Mouse (Mus musculus): ENCODE measurements at regions not wholly inside any gene's neighbourhood (a gene's known extent, or its start where the extent isn't known, plus 50 kb on each side); places are given as distances from the start of the nearest gene placed in this dataset.
"Not testable (repeated sequence)": the region's sequence is repeated elsewhere in the genome, so short reads cannot be mapped to it uniquely, and the experiment has no call there.

DNA sequence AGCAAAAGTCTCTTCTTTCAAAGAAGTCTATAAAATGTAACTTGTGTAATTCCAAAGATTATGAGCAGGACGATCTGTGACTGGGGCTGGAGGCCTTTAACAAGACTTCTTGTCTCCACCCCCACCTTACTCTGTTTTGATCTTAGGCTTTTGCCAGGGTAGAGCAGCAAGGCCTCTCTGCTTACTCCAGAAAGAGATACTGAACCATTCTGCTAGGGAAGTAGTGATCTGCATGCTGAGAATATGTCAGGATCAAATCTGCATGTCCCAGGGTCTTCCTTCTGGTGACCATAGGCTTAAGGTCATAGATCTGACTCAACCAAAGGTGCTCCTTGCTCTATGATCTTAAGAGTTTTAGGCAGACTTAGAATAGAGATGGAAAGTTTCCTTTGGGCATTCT lies 298.4 kb downstream of the Ets1 start:
- in situ Hi-C loops (cut with MboI; ENCODE audit: low pct_unique_long_range_greater_than_20kb in 1 of 2, low sequenced_read_pairs in 2 of 2, unreplicated experiment in 1 of 2): no loop called here

DNA sequence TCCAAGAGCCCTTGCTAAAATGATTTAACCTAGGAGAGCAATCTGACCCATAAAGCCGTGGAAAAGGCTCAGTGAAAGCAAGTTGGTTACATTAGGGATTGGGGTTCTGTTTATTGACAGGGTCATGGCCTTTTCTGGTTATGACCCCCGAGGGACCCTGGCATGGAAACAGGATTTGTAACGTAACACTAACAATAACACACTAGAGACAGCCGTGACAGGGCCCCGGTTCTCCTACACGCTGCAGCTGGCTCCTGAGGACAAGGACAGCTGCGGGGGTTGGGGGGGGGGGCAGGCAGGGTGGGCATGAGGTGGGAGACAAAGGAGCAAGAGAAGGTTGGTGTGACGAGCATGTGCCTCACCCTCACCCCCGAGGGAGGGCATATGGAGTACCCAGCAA lies 300.4 kb downstream of the Ets1 start:
- in situ Hi-C loops (cut with MboI; ENCODE audit: low pct_unique_long_range_greater_than_20kb in 1 of 2, low sequenced_read_pairs in 2 of 2, unreplicated experiment in 1 of 2): no loop called here

DNA sequence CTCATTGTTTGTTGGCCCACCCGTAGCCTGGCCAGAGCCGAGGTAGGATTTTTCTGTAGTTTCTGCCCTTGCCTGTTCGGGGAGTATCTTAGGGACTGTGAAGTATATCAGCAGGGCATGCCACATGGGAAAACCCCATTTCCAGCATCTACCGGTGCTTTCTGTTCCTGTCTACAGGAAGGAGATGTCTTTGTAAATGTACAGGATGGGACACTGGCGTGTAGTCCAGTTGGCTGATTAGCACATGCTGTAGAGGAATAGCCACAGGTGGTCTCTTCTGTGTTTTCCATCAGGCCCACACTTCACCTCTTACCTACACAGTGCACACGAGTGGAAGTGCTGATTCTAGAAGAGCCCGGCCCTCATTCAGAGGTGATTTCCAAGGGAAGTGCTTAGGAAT lies 301.4 kb downstream of the Ets1 start:
- in situ Hi-C loops (cut with MboI; ENCODE audit: low pct_unique_long_range_greater_than_20kb in 1 of 2, low sequenced_read_pairs in 2 of 2, unreplicated experiment in 1 of 2): no loop called here

DNA sequence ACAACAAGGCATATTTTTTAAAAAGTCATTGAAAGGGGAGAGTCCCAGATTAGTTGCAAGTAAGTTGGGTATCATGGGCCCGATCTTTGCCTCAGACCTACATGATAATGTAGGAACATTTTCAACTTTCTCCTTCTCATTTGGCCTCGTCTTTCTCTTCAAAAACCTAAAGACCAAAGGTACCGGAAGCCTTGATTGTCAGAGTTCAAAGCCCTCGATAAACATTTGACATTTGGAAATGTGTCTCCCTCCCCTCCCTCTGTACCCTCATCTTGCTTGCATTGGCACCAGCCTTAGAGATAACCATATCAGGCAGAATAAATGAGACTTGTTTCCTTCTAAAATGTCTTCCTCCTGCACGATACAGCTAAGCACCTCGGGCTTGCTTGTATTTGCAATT lies 302.8 kb downstream of the Ets1 start:
- in situ Hi-C loops (cut with MboI; ENCODE audit: low pct_unique_long_range_greater_than_20kb in 1 of 2, low sequenced_read_pairs in 2 of 2, unreplicated experiment in 1 of 2): no loop called here

DNA sequence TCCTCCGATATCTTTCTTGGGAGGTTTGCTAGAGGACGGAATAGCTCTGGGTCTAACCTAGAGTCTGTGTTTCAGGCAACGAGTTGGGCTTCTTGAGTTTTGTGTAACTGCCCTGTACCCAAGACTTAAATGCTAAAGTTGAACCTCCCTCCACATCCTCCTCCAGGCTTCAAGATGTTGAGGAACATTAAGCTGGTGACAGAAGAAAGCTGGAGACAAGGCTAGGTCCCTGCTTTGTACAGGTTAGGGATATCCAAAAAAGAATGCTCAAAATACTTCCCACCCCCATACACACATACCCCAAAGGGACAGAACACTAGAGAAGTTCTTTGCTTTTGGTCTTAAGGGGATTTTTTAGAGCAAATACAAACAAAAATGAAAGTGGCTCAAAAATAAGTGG lies 303.6 kb downstream of the Ets1 start:
- in situ Hi-C loops (cut with MboI; ENCODE audit: low pct_unique_long_range_greater_than_20kb in 1 of 2, low sequenced_read_pairs in 2 of 2, unreplicated experiment in 1 of 2): loop anchor here (5.0 to 10.0 kb wide), 2 partner anchors 345 to 352 kb away; no protein-coding TSS in a partner anchor

DNA sequence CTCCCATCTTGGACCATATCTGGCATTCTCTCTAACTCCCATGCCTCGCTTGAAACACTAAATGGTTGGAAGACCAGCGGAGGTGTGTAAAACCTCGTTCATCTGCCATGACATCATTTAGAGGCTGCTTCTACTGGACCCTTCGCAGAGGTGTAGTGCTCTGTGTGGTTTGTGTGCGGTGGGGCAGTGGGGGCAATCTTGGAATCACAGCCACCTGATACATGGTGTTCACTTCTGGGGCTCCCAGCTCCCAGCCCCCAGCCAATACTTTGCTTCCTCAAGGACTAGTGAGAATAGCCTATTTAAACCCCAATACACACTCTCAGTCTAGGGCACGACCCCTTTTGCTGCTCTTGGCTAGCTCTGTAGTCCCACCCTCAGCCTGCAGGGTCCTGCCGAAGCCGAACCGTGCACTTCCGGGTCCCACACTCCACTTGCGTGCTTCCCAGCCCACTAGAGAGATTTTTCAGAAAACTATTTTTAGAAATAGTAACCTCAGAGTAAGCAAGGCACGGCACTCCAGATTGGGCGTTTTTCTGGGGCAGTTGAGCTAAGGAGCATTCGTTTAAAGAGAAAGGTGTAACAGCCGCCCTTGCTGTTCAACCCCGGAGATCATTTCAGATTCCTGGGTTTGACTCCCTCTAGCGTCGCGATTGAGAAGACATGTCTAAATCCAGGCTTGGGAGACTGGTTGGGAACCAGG lies 304.2 kb downstream of the Ets1 start:
- in situ Hi-C loops (cut with MboI; ENCODE audit: low pct_unique_long_range_greater_than_20kb in 1 of 2, low sequenced_read_pairs in 2 of 2, unreplicated experiment in 1 of 2): loop anchor here (5.0 to 10.0 kb wide), 2 partner anchors 345 to 353 kb away; no protein-coding TSS in a partner anchor

DNA sequence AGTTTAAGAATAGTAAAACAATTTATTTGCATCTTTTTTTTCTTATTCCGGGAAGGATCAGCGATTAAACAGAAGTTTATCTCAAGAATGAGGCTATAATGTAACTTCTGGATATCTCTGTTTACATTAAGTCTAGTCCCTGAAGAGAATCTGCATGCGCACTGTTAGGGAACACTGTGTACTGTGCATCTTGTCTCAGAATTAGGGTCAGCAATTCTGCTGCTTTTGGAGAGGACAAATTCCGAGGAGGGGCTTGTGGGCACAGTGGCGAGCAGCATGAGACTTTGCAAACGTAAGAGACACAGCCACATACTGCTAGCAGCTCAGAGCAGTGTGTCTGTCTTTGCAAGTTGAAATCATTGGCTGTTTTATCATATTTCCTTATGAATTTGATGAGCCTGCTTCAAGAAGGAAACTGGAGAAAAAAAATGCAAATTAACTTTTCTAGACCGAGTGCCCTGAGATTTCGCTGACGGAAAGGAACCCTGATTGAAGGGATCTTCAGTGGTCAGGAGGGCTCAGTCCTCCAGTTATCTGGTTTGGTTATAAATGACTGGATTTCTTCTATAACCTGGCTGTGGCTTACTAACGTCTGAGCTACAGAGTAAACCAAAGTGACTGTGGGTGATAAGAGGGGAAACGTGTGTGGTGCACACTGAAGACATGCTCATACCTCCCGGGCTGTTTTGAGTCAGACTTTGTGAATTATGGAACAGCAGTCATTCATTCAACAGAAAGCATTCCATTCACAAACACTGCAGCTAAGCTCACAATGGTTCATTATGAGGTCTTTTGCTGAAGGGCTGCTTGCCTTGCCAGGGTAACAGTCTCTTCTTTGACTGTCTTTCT lies 305.1 kb downstream of the Ets1 start:
- in situ Hi-C loops (cut with MboI; ENCODE audit: low pct_unique_long_range_greater_than_20kb in 1 of 2, low sequenced_read_pairs in 2 of 2, unreplicated experiment in 1 of 2): loop anchor here (5.0 to 10.0 kb wide), 2 partner anchors 346 to 354 kb away; no protein-coding TSS in a partner anchor

DNA sequence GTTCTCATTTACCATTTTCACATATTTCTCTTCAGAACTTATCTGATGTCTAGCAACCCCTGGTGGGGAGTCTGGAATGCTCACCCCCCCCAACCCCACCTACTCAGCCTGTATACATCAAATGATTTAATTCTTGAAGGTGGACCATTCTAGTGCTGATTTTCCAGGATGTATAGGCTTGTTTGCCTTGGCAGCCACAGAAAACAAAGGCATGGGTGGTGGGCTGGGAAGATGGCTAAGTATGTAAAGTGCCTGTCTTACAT lies 305.7 kb downstream of the Ets1 start:
- in situ Hi-C loops (cut with MboI; ENCODE audit: low pct_unique_long_range_greater_than_20kb in 1 of 2, low sequenced_read_pairs in 2 of 2, unreplicated experiment in 1 of 2): loop anchor here (5.0 to 10.0 kb wide), 2 partner anchors 347 to 354 kb away; no protein-coding TSS in a partner anchor

DNA sequence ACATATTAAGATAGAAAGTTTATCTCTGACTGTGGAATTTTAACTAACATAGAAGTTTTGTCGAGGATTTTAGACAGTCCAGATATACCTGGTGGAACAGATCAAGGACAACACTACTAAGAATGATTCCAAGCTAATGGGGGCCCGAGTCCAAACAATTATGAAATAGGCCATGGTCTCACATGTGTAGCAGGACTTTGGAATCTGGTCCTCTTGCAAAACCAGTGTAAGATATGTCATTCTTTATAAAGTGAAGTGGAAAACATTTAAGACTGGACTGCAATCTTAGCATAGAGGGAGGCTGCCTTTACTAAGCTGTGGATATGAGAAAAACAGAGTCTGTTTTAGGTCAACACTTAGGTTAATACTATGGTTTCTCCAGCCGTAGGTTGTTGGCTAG lies 311.2 kb downstream of the Ets1 start:
- in situ Hi-C loops (cut with MboI; ENCODE audit: low pct_unique_long_range_greater_than_20kb in 1 of 2, low sequenced_read_pairs in 2 of 2, unreplicated experiment in 1 of 2): loop anchor here in 1 of 2 experiments (10.0 kb wide), 1 partner anchor 352 kb away; no protein-coding TSS in a partner anchor

DNA sequence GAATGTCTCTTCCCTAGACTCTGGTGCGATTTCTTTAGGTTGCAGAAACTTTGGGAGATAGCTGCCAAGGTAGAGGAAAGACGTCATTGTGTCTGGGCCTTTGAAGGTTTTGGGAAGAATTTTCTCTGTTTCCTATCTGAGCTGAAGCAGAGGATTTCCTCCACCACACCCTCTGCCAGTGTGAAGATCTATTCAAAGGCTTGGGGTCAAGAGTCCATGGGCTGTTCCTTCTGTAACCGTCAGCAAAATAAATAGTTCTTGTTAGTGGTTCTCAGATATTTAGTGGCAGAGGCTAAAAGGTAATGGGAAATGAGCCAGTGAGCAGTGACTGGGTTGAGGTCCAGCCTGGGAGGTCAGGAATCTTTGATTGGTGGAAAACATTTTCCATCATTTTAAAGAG lies 313.0 kb downstream of the Ets1 start:
- in situ Hi-C loops (cut with MboI; ENCODE audit: low pct_unique_long_range_greater_than_20kb in 1 of 2, low sequenced_read_pairs in 2 of 2, unreplicated experiment in 1 of 2): loop anchor here in 1 of 2 experiments (10.0 kb wide), 1 partner anchor 354 kb away; no protein-coding TSS in a partner anchor

DNA sequence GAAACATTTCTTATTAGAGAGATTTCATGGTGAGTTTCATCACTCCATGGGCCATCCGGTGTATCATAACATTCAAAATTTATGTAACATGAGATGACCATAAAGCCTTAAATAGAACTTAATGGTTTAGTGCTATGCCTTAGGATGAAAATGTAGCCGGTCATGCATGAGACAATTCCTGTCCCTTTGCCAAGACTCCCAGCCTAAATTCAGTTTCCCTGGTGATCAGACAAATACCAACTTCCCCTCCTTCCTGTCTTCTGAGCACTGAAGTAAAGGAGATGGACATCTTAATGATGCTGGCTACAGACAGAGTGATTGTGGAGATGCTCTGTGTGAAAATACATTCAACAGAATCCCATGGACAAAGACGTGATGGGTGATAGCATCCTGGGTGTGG lies 322.7 kb downstream of the Ets1 start:
- in situ Hi-C loops (cut with MboI; ENCODE audit: low pct_unique_long_range_greater_than_20kb in 1 of 2, low sequenced_read_pairs in 2 of 2, unreplicated experiment in 1 of 2): no loop called here

DNA sequence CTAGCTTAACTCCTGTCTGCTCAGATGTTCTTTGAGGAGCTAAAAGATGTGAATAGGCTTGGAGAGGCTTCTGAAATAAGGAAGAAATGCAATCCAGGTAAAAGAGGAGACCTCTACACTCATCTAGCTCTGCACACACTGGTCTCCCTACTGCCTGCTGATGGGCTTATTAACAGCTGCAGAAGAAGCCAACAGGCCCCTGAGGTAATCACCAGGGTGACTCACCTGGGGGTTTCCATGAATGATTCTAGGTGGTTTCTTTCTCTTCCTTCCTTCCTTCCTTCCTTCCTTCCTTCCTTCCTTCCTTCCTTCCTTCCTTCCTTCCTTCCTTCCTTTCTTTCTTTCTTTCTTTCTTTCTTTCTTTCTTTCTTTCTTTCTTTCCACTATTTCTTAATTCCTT lies 323.4 kb downstream of the Ets1 start:
- in situ Hi-C loops (cut with MboI; ENCODE audit: low pct_unique_long_range_greater_than_20kb in 1 of 2, low sequenced_read_pairs in 2 of 2, unreplicated experiment in 1 of 2): not testable (repeated sequence)

DNA sequence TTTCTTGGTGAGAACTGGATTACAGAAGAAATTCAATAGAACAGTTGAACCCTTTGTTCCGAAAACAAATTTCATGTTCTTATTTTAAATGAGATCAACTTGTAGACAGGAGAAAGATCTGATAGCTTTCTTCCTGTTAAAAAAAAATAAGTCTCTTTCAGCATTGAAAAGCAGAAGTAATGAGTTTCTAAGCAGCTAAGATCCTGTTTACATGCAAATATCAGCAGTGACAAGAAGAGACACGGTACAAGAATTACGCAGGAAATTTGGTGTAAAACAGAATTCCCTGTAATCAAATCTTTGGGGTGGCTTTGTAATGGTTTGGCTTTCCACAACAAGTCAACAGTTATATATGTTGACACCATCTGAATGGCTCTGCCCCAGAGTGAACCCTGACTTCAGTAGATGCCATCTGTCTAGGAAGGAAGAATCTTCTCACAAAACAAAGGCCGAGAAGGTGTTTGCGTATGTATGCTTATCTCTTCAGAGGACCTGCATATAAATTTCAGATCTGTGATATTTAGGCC lies 326.7 kb downstream of the Ets1 start:
- in situ Hi-C loops (cut with MboI; ENCODE audit: low pct_unique_long_range_greater_than_20kb in 1 of 2, low sequenced_read_pairs in 2 of 2, unreplicated experiment in 1 of 2): no loop called here

DNA sequence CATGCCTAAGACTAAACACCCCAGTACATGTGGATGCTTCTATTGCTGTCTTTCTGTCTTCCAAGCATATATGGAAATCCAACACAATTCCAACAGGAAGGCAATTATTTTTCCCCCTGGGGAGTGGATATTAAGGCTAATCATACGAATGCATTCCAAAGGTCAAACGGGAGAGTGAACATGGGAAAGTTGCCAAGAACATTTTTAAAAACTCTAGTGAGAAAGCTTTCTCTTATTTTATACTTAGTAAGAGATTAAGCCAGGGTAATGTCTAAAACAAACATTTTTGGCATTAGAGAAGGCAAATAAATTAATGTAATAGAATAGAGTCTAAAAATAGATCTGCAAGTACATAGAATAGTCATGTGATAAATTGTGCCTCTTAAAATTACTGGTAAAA lies 332.4 kb downstream of the Ets1 start:
- in situ Hi-C loops (cut with MboI; ENCODE audit: low pct_unique_long_range_greater_than_20kb in 1 of 2, low sequenced_read_pairs in 2 of 2, unreplicated experiment in 1 of 2): no loop called here

DNA sequence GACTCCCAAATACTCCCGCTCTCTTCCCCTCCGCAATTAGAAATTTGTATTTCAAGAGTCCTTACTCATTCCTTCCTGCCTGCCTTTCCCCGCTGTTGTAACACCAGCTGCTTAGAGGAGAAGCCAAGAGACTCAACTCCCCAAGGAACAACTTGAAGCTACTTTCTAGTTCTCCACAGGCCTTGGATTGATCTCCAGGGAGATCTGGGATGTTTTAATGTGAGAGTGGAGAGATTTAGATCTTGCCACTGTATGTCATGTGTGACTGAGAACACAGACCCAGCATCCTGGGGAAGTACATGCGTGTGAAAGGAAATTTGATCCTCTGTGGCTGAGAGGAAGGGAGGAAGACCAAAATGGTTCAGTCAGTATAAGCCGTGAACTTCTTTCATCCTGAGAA lies 335.4 kb downstream of the Ets1 start:
- in situ Hi-C loops (cut with MboI; ENCODE audit: low pct_unique_long_range_greater_than_20kb in 1 of 2, low sequenced_read_pairs in 2 of 2, unreplicated experiment in 1 of 2): no loop called here

DNA sequence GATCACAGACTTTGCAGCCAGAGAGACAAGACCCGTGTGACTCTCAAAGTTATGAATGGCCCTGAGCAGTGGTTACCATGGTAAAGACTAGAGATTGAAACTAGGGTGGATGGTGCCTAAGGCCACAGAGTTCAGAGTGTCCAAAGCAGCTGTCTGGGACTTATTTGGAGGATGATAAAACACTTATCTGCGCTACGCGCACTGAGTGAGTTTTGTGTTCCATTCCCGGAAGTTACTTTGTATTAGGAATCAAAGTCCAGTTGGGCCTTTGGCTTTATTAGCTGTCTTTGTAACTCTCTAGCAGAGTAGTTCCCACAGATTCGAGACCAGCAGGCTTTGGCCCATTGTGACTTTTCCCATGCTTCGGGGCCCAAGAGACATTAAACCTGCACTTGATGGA lies 335.9 kb downstream of the Ets1 start:
- in situ Hi-C loops (cut with MboI; ENCODE audit: low pct_unique_long_range_greater_than_20kb in 1 of 2, low sequenced_read_pairs in 2 of 2, unreplicated experiment in 1 of 2): no loop called here

DNA sequence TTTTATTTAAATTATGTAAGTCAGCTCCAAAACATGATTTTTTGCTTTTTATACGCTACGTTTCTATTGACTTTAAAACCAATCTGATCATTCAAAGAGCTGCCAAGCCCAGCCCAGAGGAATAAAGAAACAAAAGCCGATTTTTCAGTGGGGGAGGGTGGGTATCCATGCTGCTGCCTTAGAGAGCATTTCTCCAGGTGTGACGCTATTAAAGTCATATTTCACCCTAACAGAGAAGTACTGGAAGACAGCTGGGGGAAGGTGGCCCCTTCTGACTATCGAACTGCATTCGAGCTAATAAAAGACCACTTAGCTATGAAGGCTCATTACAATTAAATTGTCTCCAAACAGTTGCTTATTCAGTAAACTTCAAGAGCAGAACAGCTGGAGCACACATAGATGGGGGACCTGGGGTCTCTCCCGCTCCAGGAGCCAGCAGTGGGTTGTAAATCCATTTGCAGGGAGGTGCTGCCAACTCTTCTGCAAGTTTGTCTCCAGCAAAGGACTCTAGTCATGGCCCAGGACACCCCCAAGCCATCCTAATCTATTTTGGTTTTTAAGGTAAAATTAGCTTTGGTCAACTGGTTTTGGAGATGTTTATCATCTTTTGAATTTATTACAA lies 336.5 kb downstream of the Ets1 start:
- in situ Hi-C loops (cut with MboI; ENCODE audit: low pct_unique_long_range_greater_than_20kb in 1 of 2, low sequenced_read_pairs in 2 of 2, unreplicated experiment in 1 of 2): no loop called here

DNA sequence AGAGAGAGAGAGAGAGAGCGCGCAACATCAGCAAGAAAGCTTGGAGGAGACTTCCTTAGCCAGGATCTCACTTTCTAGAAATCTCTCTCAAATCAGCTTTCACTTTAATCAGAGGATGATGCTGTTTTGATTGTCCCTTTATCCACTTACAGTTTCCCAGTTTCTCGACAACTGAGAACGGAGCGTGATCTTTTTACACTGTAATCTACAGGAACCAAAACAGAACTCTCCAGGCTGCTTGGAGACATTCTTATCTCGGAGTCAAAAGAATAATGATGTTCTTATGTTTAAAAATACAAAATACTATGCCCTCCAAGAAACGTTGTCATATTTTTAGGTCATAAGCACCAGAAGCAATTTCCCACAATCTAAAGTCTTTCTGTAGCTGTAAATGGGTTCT lies 341.7 kb downstream of the Ets1 start:
- in situ Hi-C loops (cut with MboI; ENCODE audit: low pct_unique_long_range_greater_than_20kb in 1 of 2, low sequenced_read_pairs in 2 of 2, unreplicated experiment in 1 of 2): no loop called here

DNA sequence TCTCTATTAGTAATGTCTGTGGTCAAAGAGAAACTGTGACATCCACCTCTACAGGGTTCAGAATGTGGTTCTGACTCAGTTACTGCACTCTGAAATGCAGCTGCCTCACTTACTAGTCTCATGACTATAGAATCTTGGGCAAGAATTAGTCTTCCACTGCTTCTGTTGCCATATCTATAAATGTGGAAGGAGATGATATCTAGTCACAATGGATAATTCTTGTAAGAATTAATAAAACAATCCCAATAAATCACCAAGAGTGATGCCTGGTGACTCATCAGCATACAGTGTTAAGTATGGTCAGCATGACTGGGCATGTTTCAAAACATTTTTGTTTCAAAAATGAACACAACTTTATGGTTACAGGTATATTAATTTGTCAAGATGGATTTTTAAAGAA lies 344.8 kb downstream of the Ets1 start:
- in situ Hi-C loops (cut with MboI; ENCODE audit: low pct_unique_long_range_greater_than_20kb in 1 of 2, low sequenced_read_pairs in 2 of 2, unreplicated experiment in 1 of 2): no loop called here

Measured in mouse embryonic stem cell (cell line).